ENCODE assay signal across 8 mouse cellular contexts in genomic region chr4:3081953-3082950, GRCm38 (mm10).
DNase-seq lines count a peak whose midpoint lies in the region; ATAC-seq and TF ChIP-seq lines count a peak whose summit lies in the region.

No protein-coding gene starts in this region.

- H3K27ac ChIP-seq in forebrain, embryonic 12.5 days, result no peak overlapping the region
- H3K27ac ChIP-seq in forebrain, postnatal 0 days (ENCODE audit: low read depth, low read length), result no peak overlapping the region
- H3K27ac ChIP-seq in limb, embryonic 15.5 days, result no peak overlapping the region

- no peaks in the 10 kb centered on the region for H3K4me1 ChIP-seq in forebrain, embryonic 12.5 days
- no peaks in the 10 kb centered on the region for H3K4me1 ChIP-seq in forebrain, postnatal 0 days (ENCODE audit: insufficient read depth)
- no peaks in the 10 kb centered on the region for H3K4me1 ChIP-seq in limb, embryonic 15.5 days

- DNase-seq in forebrain, postnatal 0 days, result no peak
- DNase-seq in urinary bladder, postnatal 10 days (ENCODE audit: low spot score), result peak; percentile 11
- DNase-seq in urinary bladder, postnatal 14 days (ENCODE audit: low spot score), result no peak
- peak; percentile 11 for DNase-seq in skeletal muscle tissue, adult 2 months (ENCODE audit: low read depth, low spot score)
- DNase-seq in yolk sac, embryonic 10.5 days (ENCODE audit: low spot score), result no peak
- DNase-seq in right cerebral cortex, adult 2 months (ENCODE audit: low spot score in 2 of 2), result no peak

- H3K4me3 ChIP-seq in forebrain, embryonic 12.5 days (replicated peaks), result no peak overlapping the region
- no peak overlapping the region for H3K4me3 ChIP-seq in forebrain, postnatal 0 days (ENCODE audit: low read depth, low read length)
- no peak overlapping the region for H3K4me3 ChIP-seq in limb, embryonic 15.5 days

- no peak for TF ChIP-seq CTCF in forebrain, postnatal 0 days (IDR thresholded peaks at IDR 0.05; ENCODE audit: low read depth)

- H3K4me2 ChIP-seq in forebrain, embryonic 12.5 days, result no peak overlapping the region
- no peak overlapping the region for H3K4me2 ChIP-seq in forebrain, postnatal 0 days (ENCODE audit: low read depth)
- no peak overlapping the region for H3K4me2 ChIP-seq in limb, embryonic 15.5 days

- no peak overlapping the region for H3K9ac ChIP-seq in forebrain, embryonic 12.5 days
- no peak overlapping the region for H3K9ac ChIP-seq in forebrain, postnatal 0 days
- H3K9ac ChIP-seq in limb, embryonic 15.5 days, result no peak overlapping the region

- 75% methylated on average over 3 of the region's 3 CpGs for WGBS in forebrain, embryonic 12.5 days
- WGBS in forebrain, postnatal 0 days, result 83% methylated on average over 3 of the region's 3 CpGs
- 75% methylated on average over 3 of the region's 3 CpGs for WGBS in limb, embryonic 15.5 days

- peaks cover 83% of the 10 kb centered on the region for H3K9me3 ChIP-seq in forebrain, embryonic 12.5 days
- H3K9me3 ChIP-seq in forebrain, postnatal 0 days (ENCODE audit: low read length), result peaks cover 77% of the 10 kb centered on the region
- peaks cover 68% of the 10 kb centered on the region for H3K9me3 ChIP-seq in limb, embryonic 15.5 days

- no peaks in the 10 kb centered on the region for H3K27me3 ChIP-seq in forebrain, embryonic 12.5 days
- H3K27me3 ChIP-seq in forebrain, postnatal 0 days (ENCODE audit: insufficient read depth, low read length), result no peaks in the 10 kb centered on the region
- H3K27me3 ChIP-seq in limb, embryonic 15.5 days, result no peaks in the 10 kb centered on the region

- no peaks in the 10 kb centered on the region for H3K36me3 ChIP-seq in forebrain, embryonic 12.5 days (replicated peaks)
- no peaks in the 10 kb centered on the region for H3K36me3 ChIP-seq in forebrain, postnatal 0 days (ENCODE audit: insufficient read depth)
- H3K36me3 ChIP-seq in limb, embryonic 15.5 days, result no peaks in the 10 kb centered on the region

- peak; percentile 18; the same call in 1 of the 2 replicates for ATAC-seq in forebrain, embryonic 12.5 days (ENCODE audit: low FRiP score)
- no peak for ATAC-seq in forebrain, postnatal 0 days
- 0 out of 2 replicates have a peak, but pooled peaks have one; percentile 2 for ATAC-seq in limb, embryonic 15.5 days (ENCODE audit: insufficient number of reproducible peaks, low FRiP score, low TSS enrichment, low read depth)

Comparison
In these comparisons a context has a peak if more than half of its experiments do, and no peak if none do; other contexts are left out.
1. DNase-seq: peak in urinary bladder, postnatal 10 days (single experiment) and skeletal muscle tissue, adult 2 months (single experiment); none in forebrain, postnatal 0 days (single experiment), urinary bladder, postnatal 14 days (single experiment), yolk sac, embryonic 10.5 days (single experiment) and right cerebral cortex, adult 2 months (0 of 2).